Mouse (Mus musculus) right cerebral cortex, postnatal 4 days (tissue): ENCODE results near the gene Smyd1.
"Not testable (repeated sequence)": the region's sequence is repeated elsewhere in the genome, so short reads cannot be mapped to it uniquely, and the experiment has no call there.

ENCODE experiments used
- DNase-seq: peaks from one replicate; pipeline ENCODE4 v3.0.0-alpha.2; 2022

Smyd1 gene

DNA sequence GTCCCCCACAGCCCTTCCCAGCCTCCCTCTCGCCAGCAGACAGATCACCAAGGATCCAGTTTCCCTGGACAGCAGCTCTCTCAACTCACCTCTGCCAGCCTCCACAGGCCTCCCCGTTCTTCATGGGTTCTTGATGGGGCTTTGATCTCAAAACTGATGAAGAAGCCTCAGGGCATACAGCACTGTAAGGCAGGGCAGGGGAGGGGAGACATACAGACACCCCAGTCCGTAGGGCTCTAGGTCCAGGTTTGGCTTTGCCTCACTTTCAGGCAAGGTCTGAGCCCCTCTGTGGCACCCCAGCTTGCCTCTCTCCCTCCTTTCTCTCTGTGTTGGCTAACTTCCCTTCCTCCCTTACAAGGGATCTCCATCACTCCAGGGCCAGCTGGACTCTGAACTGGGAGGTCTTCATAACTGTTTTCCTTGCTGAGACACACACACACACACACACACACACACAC is at the start of gene Smyd1:
Gene Smyd1, minus strand, starts transcription at position 408 of the 458 bp plus-strand sequence.
- DNase-seq = no peak

- no peak for DNase-seq
Measured at GRCm38 (mm10) chr6:71371085-71371605, 49.1 kb upstream of the Smyd1 start.

GRCm38 (mm10) chr6:71369416-71369815 is 47.4 kb upstream of the Smyd1 start:
- no peak for DNase-seq

DNA sequence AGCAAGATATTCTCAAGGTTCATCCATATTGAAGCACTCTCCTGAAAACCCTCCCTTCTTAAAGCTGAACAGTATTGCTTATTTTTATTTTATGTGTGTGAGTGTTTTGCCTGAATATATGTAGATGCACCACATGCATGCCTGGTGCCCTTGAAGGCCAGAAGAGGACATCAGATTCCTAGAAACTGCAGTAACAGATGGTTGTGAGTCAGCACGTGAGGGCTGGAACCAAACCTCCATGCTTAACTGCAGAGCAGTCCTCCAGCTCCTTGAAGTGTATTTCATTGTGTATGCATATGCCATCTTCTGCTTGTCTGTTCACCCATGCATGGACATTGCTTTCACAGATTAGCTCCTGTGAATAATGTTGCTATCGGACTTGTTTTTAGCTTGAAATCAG is 42.0 kb upstream of the Smyd1 start:
- DNase-seq = no peak

- DNase-seq = no peak
Measured at GRCm38 (mm10) chr6:71361156-71361670, 39.2 kb upstream of the Smyd1 start.

DNA sequence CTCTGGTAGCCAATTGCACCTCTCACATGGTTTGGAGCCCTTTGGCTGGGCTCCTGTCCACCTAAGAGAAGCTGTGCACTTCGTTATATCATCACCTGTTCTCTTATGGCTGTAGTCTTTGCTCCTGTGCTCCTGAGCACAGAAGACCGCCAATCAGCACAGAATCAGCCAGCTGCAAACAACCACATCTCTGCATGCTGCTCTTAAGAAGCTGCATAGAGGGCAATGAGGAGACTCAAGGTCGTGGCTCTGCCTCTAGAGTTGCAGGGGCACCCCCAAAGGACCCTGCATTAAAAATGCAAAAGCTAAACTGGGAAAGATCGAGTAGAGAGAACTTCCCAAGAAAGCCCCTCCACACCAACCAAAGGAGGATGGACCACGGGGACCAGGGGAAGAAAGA is 38.7 kb upstream of the Smyd1 start:
- no peak for DNase-seq

GRCm38 (mm10) chr6:71360221-71360620 is 38.2 kb upstream of the Smyd1 start:
- DNase-seq = no peak

DNA sequence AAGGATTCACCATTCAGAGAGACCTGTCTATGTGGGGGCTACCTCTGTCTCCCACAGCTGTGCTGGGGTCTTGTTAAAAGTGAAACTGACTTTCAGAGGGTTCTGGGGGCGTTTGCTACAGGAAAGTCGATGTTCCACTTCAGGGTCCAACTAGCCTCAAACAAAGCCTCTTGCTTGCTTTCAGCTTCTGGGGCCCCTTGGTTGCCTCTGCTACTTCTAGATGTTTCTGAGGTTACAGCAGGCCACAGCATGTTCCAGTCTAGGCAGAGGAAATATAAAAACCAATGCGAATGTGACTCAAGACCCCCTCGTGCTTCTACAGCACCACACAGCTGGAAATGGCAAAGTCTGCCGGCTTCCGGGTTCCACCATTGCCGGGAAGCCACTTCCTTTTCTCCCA is 35.5 kb upstream of the Smyd1 start:
- DNase-seq = no peak

GRCm38 (mm10) chr6:71353722-71354121 is 31.7 kb upstream of the Smyd1 start:
- no peak for DNase-seq

GRCm38 (mm10) chr6:71352866-71353427 is 30.9 kb upstream of the Smyd1 start:
- DNase-seq = no peak

DNA sequence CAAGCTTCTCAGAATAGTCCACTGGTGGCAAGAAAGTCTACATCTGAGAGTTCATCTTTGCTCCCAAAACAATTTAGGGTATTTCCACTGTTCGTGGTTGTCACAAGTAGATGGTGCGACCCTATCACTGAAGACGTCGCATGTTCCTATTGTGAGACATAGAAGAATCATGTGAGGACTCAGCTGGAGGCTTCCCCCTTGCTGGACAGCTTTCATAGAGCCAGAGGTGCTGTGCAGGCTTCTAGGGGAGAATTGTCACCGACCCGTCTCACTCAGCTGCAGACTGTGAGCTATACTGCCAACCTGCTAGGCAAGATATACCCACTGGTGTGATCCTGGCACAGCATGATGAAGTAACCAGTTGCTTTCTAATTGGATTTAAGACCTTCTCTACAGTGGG is 30.2 kb upstream of the Smyd1 start:
- DNase-seq = no peak

GRCm38 (mm10) chr6:71351201-71351600 is 29.2 kb upstream of the Smyd1 start:
- DNase-seq = no peak

GRCm38 (mm10) chr6:71348006-71348405 is 26.0 kb upstream of the Smyd1 start:
- no peak for DNase-seq

- DNase-seq = no peak
Measured at GRCm38 (mm10) chr6:71341179-71341578, 19.1 kb upstream of the Smyd1 start.

- DNase-seq = no peak
Measured at GRCm38 (mm10) chr6:71339351-71339750, 17.3 kb upstream of the Smyd1 start.

DNA sequence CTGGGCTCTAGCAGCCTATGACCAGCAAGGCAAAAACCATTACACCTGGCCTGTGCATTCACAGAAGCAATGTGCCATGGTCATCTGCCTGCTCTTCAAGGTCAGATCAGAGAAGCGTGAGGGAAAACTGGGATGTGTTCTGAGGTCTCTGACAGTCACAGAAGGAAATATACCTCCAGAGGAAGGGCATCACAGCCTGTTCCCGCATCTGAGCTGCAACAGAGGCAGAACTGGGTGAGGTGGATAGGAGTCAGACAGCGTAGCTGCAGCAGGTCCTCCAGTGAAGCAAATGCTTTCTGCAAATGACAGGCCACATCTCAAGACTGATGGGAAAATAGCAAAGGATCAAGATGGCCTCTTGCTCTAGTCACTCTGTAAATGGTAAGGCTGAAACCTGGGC is 16.9 kb upstream of the Smyd1 start:
- no peak for DNase-seq

DNA sequence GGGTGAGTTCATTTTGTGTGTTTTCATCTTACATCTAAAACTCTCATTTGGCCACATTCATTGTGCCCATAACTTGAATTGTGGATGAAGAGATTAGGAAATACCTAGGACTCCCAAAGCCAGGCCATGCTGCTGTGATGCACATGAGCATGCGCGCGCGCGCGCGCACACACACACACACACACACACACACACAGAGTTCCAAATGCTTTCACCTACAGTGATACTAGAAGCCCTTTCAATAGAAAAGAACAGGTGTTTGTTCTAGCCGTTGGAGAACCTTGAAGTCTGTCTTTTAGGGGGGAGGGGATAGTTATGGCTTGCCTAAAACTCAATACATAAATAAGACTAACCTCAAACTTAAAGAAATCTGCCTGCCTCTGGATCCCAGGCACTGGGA is 15.6 kb upstream of the Smyd1 start:
- DNase-seq = no peak

- no peak for DNase-seq
Measured at GRCm38 (mm10) chr6:71333578-71334273, 11.7 kb upstream of the Smyd1 start.

GRCm38 (mm10) chr6:71333031-71333430 is 11.0 kb upstream of the Smyd1 start:
- DNase-seq = no peak

DNA sequence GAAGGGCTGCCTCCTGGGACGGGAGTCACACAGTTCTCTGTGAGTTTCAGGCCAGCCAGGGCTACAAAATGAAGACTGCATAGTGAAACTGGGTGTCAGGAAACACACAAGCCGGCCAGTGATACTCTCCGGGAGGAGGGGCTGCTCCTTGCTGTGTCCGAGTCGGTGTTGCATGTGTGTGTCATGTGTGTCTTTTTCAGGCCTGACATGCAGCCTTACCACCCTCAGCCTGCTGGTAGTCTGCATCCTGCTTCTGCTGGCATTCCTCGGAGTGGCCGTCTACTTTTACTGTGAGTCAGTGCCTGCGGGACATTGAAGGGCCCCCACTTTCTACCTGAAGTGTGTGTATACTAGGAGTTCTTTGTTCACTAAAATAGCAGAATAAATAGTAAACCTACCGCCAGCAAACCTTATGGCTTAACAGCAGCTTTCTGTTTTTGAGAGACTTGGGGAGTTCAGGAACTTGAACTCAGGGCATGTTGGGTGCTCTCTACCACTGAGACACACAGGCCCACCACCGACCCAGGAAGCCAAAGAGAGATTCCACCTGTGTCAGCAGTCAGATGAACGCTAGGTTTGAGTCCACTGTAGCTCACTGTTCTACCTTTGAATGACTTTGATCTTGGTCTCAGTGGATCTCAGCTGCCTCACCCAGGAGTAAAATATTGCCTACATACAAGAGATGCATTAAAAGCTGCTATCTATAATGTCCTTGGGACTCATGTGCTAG is 10.4 kb upstream of the Smyd1 start:
- DNase-seq = no peak

DNA sequence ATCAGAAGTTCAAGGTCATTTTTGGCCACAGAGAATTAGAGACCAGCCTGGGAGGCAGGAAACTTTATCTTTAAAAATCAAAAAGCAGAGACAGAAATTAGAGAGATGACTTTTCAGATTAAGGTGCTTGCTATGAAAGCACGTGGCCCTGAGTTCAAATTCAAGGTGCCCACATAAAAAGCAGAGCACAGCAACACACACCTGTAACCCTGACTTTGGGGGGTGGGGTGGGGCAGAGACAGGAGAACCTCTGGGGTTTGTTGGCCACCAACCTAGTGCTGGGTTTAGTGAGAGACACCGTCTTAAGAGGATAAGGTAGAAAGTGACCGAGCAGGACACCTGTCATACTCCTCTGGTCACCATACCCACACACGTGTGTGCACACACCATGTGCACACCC is 9.5 kb upstream of the Smyd1 start:
- not testable (repeated sequence) for DNase-seq

- no peak for DNase-seq
Measured at GRCm38 (mm10) chr6:71330486-71330885, 8.5 kb upstream of the Smyd1 start.

- DNase-seq = no peak
Measured at GRCm38 (mm10) chr6:71329881-71330280, 7.8 kb upstream of the Smyd1 start.

DNA sequence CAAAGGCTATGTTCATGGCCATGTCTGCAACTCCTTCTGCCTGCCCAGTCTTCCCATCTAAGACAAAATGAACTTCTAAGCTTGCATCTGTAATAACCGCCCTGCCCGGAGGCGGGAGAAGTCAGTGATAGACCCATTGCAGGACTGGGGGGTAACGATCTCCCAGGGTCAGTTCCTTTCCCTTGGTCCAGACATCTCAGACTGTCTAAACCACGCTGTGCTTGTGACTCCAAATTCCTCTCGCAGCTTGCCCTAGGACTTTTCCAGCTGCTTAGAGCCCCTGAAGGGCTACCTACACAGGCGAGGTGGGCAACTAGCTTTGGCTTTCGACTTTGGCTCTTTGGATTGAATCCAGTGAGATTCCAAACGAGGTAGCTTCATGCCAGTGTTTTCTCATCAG is 2.8 kb upstream of the Smyd1 start:
- DNase-seq = no peak
